Mouse (Mus musculus) gastrocnemius, adult 8-10 months (tissue): ENCODE results near the gene Ier5l. TPM values are rescaled to one million over a fixed set of nuclear protein-coding genes. Genes with fewer than 3 reads are reported as not detected.

ENCODE experiments used
- DNase-seq, 2 experiments: peaks; one replicate each; pipeline ENCODE4 v3.0.0; 2022; ENCODE audit warnings: low spot score in 2 of 2
- total RNA-seq, 4 experiments: library from RNA; stranded (reverse); gene quantifications; 2 replicates each; pipeline ENCODE4 v1.2.4; 2022

Gene Ier5l
- total RNA-seq, 4 experiments from 2014 or later = 0.96 to 1.7 (median 1.4) TPM

GRCm38 (mm10) chr2:30441518-30442497, 32.2 kb downstream of the Ier5l start:
- peak; percentile 76 to 83 for DNase-seq

- peak; percentile 55 to 74 for DNase-seq
Observed at GRCm38 (mm10) chr2:30440701-30441517, 33.1 kb downstream of the Ier5l start.

- no peak for DNase-seq
Observed at GRCm38 (mm10) chr2:30440211-30440700, 33.8 kb downstream of the Ier5l start.

- DNase-seq = no peak
Observed at GRCm38 (mm10) chr2:30439631-30440030, 34.4 kb downstream of the Ier5l start.

GRCm38 (mm10) chr2:30437791-30438190, 36.2 kb downstream of the Ier5l start:
- no peak for DNase-seq

GRCm38 (mm10) chr2:30436809-30437208, 37.2 kb downstream of the Ier5l start:
- no peak for DNase-seq

GRCm38 (mm10) chr2:30436156-30436545, 37.9 kb downstream of the Ier5l start:
- DNase-seq = no peak

GRCm38 (mm10) chr2:30435326-30436155, 38.5 kb downstream of the Ier5l start:
- peak in 1 of 2 experiments; percentile 39 for DNase-seq

GRCm38 (mm10) chr2:30429156-30429555, 44.9 kb downstream of the Ier5l start:
- DNase-seq = peak; percentile 67 to 80

Other genes with a start within 250 kb of the Ier5l start
- gene Lrrc8a, start 236.5 kb downstream of the Ier5l start, total RNA-seq = 10 to 100 TPM; 13.2 to 20.1 (median 15.3) TPM
- under 1 TPM in 3 of 4 experiments, not detected in 1; 0.22 to 0.78 (median 0.40) TPM for gene Gm28035, start 233.7 kb downstream of the Ier5l start, total RNA-seq
- gene Phyhd1, start 208.0 kb downstream of the Ier5l start, total RNA-seq = 10 to 100 TPM in 2 of 4 experiments, 1 to 10 TPM in 2; 7.7 to 14.2 (median 11.0) TPM
- not detected for gene Gm28038, start 193.2 kb downstream of the Ier5l start, total RNA-seq
- gene Dolk, start 187.9 kb downstream of the Ier5l start, total RNA-seq = 10 to 100 TPM; 20.5 to 26.2 (median 24.6) TPM
- gene Nup188, start 187.8 kb downstream of the Ier5l start, total RNA-seq = 1 to 10 TPM; 6.0 to 8.8 (median 7.2) TPM
- gene Sh3glb2, start 114.9 kb downstream of the Ier5l start, total RNA-seq = 10 to 100 TPM; 15.3 to 18.5 (median 16.8) TPM
- 10 to 100 TPM; 13.2 to 29.8 (median 17.4) TPM for gene Miga2, start 110.0 kb downstream of the Ier5l start, total RNA-seq
- gene Dolpp1, start 82.0 kb downstream of the Ier5l start, total RNA-seq = 1 to 10 TPM; 3.9 to 4.5 (median 4.1) TPM
- 100 to 1,000 TPM; 355 to 420 (median 382) TPM for gene Crat, start 58.4 kb downstream of the Ier5l start, total RNA-seq
- 10 to 100 TPM; 55.6 to 70.0 (median 63.9) TPM for gene Ptpa, start 58.2 kb downstream of the Ier5l start, total RNA-seq
- gene Cstad, start 120.8 kb upstream of the Ier5l start, total RNA-seq = 1 to 10 TPM in 2 of 4 experiments, under 1 TPM in 2; 0.41 to 1.7 (median 0.77) TPM